Mouse (Mus musculus): ENCODE results near the gene Atxn1. TPM values are rescaled to one million over a fixed set of nuclear protein-coding genes. Genes with fewer than 3 reads are reported as not detected.
A peak's percentile ranks its signal among the peaks of the same experiment; 100 is the strongest.

Atxn1 gene
- total RNA-seq, 2 experiments from 2014 or later: 5.9 to 9.0 TPM

- ATAC-seq (ENCODE audit: poor library complexity, severe bottlenecking): no peak
Measured at GRCm38 (mm10) chr13:45690426-45690825, 274.4 kb downstream of the Atxn1 start.

DNA sequence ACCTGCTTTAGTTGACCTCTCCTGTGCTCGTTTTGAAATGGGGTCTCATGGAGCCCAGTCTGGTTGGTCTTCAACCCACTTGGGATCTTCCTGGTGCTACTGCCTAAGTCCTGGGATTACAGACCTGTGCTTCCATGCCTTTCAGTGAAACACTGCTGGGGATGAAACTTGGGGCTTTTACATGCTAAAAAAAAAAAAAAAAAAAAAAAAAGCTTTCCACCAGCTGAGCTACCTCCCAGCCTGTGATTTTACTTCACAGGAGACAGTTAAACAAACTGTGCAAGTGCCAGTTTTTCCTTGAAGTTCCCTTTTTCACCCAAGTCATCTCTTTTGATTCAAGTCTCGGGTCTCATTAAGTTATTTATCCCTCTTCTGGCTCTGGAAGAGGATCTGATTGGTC, 275.9 kb downstream of the Atxn1 start:
- no peak for ATAC-seq (ENCODE audit: poor library complexity, severe bottlenecking)

GRCm38 (mm10) chr13:45687581-45687980, 277.2 kb downstream of the Atxn1 start:
- no peak for ATAC-seq (ENCODE audit: poor library complexity, severe bottlenecking)

- no peak for ATAC-seq (ENCODE audit: poor library complexity, severe bottlenecking)
Measured at GRCm38 (mm10) chr13:45686309-45686582, 278.6 kb downstream of the Atxn1 start.

GRCm38 (mm10) chr13:45685575-45686308, 279.1 kb downstream of the Atxn1 start:
- no peak for ATAC-seq (ENCODE audit: poor library complexity, severe bottlenecking)

DNA sequence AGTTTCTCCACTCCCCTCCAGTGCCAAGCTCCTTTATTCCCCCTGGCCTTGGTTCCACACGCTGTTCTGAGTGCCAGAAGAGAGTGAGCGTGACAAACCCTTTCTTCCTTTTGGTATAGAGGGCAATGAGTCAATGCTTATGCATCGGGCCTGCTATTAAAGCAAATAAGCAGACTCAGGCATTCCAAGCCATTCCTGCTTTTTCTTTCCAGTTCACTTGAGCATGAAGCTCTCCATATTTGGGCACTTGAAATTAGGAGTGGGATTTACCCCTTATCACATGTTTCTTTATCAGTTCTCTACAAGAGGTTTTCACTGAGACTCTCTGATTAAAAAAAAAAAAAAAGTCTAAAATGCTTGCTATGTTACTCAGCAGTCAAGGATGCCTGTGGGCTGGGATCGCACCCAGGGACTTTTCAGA, 279.9 kb downstream of the Atxn1 start:
- no peak for ATAC-seq (ENCODE audit: poor library complexity, severe bottlenecking)

- no peak for ATAC-seq (ENCODE audit: poor library complexity, severe bottlenecking)
Measured at GRCm38 (mm10) chr13:45683991-45684390, 280.8 kb downstream of the Atxn1 start.

- ATAC-seq (ENCODE audit: poor library complexity, severe bottlenecking): no peak
Measured at GRCm38 (mm10) chr13:45681196-45681595, 283.6 kb downstream of the Atxn1 start.

GRCm38 (mm10) chr13:45680651-45681050, 284.2 kb downstream of the Atxn1 start:
- ATAC-seq (ENCODE audit: poor library complexity, severe bottlenecking): no peak

DNA sequence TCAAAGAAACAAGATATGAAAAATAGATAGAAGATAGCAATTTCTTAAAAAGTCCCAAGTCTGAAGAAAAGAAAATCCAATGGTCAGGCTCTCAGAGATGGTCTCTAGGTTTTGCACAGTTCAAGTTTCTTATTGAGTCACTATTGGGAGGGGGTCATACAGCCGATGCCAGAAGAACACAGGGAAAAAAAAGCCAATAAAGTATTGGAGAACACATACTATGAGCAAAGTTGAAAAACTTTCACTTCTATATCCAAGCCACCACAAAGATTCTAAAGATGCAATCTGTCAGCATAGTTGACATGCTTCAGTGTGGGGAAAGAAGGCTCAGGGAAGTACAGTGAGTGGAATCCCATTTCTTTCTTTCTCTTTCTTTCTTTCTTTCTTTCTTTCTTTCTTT, 285.7 kb downstream of the Atxn1 start:
- no peak for ATAC-seq (ENCODE audit: poor library complexity, severe bottlenecking)

DNA sequence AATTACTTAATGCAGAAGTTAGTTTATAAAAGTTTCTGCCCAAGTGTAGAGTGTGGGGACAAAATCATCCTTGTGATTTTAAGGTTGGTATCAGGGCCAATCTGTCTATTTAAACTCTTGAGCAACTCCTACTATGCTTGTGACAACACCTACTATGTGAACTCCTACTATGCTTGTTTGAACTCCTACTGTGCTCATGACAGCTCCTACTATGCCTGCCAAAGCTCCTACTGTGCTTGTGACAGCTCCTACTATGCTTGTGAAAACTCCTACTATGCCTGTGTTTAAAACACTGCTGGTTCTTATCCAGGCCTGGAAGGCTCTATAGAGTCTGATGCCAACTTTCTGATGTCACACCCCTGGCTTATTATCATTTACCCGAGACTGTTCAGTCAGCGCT, 292.2 kb downstream of the Atxn1 start:
- no peak for ATAC-seq (ENCODE audit: poor library complexity, severe bottlenecking)

DNA sequence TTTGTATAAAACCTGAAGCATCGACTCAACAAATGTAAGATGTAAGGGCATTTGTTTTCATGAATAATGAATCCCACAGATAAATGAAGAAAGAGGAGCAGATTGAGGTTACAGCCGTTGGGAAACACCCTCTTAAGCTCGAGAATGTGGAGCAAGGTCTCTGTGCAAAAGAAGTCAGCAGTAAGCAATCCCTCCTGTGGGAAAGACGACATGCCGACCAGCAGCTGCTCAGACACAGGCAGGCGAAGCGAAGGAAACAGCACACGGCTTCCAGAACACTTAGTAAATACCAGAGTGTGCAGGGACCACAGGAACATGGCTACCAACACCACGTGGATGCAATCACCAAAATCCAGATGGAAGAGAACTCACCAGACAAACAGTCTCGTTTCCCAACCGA, 294.8 kb downstream of the Atxn1 start:
- ATAC-seq (ENCODE audit: poor library complexity, severe bottlenecking): no peak

GRCm38 (mm10) chr13:45662852-45663251, 302.0 kb downstream of the Atxn1 start:
- ATAC-seq (ENCODE audit: poor library complexity, severe bottlenecking): no peak

DNA sequence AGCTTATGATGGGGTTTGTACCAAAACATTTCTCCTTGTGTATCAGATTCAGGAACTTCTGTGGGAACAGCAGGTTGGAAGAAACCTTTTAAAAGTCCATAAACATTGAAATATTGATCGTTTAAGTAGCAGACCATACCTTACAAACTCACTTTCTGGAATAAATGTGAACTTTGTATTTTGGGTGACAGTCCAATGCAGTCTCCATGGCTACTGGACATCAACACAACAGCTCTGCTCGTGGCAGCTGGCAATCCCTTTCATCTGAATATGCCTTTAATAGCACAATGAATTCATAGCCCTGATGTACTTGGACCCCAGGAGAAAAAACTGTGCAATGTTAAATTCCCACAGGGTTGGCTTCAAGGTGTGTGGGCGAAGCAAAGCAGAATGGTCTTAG, 302.6 kb downstream of the Atxn1 start:
- ATAC-seq (ENCODE audit: poor library complexity, severe bottlenecking): no peak

- ATAC-seq (ENCODE audit: poor library complexity, severe bottlenecking): no peak
Measured at GRCm38 (mm10) chr13:45661283-45662185, 303.3 kb downstream of the Atxn1 start.

- ATAC-seq (ENCODE audit: poor library complexity, severe bottlenecking): no peak
Measured at GRCm38 (mm10) chr13:45659813-45660212, 305.0 kb downstream of the Atxn1 start.

DNA sequence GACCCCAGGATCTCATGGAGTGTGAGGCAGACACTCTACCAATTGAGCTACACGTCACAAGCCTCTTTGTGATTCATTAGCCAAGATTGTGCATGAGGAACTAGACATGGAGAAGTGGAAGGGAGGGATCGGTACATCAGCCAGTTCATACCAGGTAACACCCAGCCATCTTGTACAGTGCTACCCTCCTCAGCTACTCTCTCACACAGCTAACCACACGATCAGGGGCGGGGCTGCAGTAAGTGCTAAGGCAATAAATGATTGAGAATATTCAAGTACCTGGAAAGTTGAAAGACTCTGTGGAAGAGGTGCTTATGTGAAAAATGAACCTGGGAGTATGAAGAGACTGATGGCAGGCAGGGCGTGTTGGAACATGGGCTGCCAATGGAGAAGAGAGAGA, 306.5 kb downstream of the Atxn1 start:
- ATAC-seq (ENCODE audit: poor library complexity, severe bottlenecking): no peak

- no peak for ATAC-seq (ENCODE audit: poor library complexity, severe bottlenecking)
Measured at GRCm38 (mm10) chr13:45657176-45657575, 307.6 kb downstream of the Atxn1 start.

DNA sequence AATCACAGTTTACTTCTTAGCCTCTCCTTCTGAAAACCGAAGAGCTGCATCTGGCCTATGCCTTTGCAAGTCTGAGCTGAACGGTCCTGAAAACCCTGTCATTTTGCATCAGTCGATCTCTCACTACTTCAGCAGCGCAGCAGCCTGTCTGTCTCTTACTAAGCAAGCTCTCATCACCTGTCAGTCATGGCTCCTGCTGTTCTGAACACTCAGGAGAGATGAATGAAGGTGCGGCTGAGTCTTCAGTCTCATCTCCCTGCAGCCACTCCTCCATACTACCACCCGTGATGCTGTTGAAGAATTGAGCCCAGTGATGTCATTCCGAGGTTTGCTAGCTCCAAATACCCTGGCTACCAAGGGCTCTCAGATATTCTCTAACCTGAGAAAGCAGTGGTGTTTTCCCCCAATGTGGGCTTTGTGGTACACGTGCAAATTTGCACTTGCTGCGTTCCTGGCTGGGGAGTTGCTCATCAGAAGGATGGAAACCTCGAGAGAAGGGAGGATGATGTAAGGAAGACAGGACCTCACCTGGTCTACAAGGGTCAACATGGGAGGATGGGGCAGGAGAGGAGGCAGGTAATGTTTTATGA, 313.1 kb downstream of the Atxn1 start:
- no peak for ATAC-seq (ENCODE audit: poor library complexity, severe bottlenecking)

DNA sequence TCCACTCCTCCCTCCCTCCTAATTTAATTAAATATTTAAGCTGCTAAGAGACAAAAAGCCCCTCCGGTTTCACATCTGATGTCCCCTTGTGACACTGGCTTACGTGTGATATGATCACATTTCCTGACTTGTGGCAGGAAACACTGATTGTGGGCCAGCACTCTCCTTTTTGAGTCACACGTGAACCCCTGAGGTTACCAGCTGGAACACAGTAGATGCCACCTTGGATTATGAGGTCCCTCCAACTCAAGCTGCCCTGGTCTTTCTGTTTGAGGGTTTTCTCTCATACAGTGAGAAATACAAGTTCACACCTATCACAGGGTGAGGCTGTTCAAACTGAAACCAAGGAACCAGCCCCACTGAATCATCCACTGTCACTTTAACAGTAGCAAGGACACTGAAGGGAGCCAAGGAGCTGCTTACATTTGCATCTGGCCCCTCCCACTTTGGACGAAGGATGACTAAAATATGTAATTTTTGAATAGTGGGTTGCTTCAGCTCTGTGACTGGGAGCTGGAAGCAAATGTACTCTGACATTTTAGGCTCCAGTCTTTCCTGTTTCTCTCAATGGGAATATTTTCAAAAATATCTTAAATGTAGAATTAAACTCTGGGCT, 315.5 kb downstream of the Atxn1 start:
- ATAC-seq (ENCODE audit: poor library complexity, severe bottlenecking): peak; percentile 40

DNA sequence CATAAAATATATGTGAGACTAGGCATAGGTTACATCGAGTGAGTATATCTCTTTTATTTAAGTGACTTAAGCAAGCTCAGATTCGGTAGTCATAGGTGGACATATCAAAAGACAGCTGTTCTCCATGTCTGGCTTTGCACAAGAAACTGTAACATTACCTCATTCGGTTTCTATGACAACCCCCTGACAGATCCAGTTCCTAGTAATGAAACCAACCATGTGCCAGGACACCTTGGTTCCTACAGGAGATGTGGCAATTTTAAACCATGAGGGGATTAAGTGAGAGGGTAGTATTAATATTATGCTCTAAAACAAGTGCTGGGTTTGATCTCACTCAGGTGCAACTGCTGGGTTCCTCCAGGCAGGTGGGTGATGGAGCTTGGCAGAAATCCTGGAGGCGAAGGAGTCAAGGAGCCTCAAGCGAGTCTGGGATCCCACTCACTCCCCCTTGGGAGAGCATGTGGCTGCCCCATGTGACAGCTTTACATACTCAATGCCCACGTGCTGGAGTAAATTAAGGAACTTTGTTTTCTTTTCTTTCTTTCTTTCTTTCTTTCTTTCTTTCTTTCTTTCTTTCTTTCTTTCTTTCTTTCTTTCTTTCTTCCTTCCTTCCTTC, 320.9 kb downstream of the Atxn1 start:
- ATAC-seq (ENCODE audit: poor library complexity, severe bottlenecking): peak; percentile 43; the same call in 1 of the 2 replicates
